Mouse (Mus musculus) ovary, postnatal 14 days (tissue): ENCODE results near the gene Scgb2b3.

Experiments used
- DNase-seq: peaks from one replicate; pipeline ENCODE4 v3.0.0; 2022; ENCODE audit warnings: low spot score

Gene Scgb2b3

GRCm38 (mm10) chr7:31362022-31362560 is at the start of gene Scgb2b3:
TSS of gene Scgb2b3 (minus strand) at chr7:31362072.
- DNase-seq, result no peak

- DNase-seq, result no peak
These were observed 13.4 kb upstream of the Scgb2b3 start, which contains the start of gene Scgb1b3 for GRCm38 (mm10) chr7:31375292-31375691. TSS of gene Scgb1b3 (plus strand) at chr7:31375592.
